Mouse (Mus musculus) lung, adult 2 months (tissue): ENCODE data around the gene Gm20388. TPM values are rescaled to one million over a fixed set of nuclear protein-coding genes. Genes with fewer than 3 reads are reported as not detected.

Source experiments
- DNase-seq: peaks from one replicate; pipeline ENCODE4 v3.0.0; 2022
- H3K4me1 ChIP-seq: fragments of 200-500 bp; 2 replicates; pipeline ENCODE4 v1.6.1; 2011; ENCODE audit warnings: low read length; ENCODE audit not compliant: control insufficient read depth, insufficient read depth
- H3K4me3 ChIP-seq: fragments of 200-500 bp; replicated peaks from 2 replicates; pipeline ENCODE3; 2011; ENCODE audit warnings: low read depth, mild to moderate bottlenecking, control low read depth, low read length; ENCODE audit errors: extremely low read depth
- CTCF ChIP-seq: fragments of 200-500 bp; IDR thresholded peaks from 2 replicates; pipeline ENCODE4 v1.5.1; 2011; ENCODE audit warnings: mild to moderate bottlenecking, low read length, control low read depth; ENCODE audit not compliant: insufficient read depth
- POLR2A ChIP-seq: fragments of 200-500 bp; IDR thresholded peaks from 2 replicates; pipeline ENCODE4 v1.6.1; 2011; ENCODE audit warnings: low read depth, mild to moderate bottlenecking, control low read depth, low read length, borderline replicate concordance; ENCODE audit errors: extremely low read depth
- WGBS: fragments of 180-500 bp; shearing (Covaris S2); methylation state at CpG from one replicate; pipeline ENCODE4 v1.1.7; 2018; 5-methylcytosine and 5-hydroxymethylcytosine counted together
- polyA plus RNA-seq: library from polyadenylated mRNA; depleted of rRNA; stranded (reverse); fragments of >200 nt; gene quantifications from 2 replicates; pipeline ENCODE4 v1.2.3, GENCODE M21; 2012

Gm20388 gene
- polyA plus RNA-seq, 1 experiment: 67.8 TPM

DNA sequence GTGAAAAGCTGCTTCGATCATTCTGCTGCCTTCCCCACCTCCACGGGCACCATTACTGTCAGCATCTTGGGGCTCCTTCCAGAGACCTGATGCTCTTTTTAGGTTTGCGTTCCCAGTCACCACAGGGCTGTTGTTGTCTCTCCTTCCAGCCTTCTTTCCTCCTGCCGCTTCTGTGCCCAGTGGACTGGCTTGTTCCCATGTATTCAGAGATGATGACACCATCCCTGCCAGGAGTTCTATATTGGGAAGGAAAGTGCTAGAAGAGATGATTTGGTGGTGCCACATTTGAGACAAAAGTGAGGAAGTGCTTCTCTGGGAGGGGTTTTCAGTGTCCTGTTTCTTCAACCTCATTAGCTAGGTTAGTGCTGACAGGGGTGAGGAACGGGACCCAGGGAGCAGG, 208.2 kb downstream of the Gm20388 start:
- TF ChIP-seq CTCF (no peak), POLR2A (no peak)
- DNase-seq: no peak
- Histone ChIP-seq H3K4me1 (peaks cover 16% of the 10 kb centered on the region), H3K4me3 (no peak overlapping the region)
- 75% methylated on average over 5 of the region's 5 CpGs for WGBS

DNA sequence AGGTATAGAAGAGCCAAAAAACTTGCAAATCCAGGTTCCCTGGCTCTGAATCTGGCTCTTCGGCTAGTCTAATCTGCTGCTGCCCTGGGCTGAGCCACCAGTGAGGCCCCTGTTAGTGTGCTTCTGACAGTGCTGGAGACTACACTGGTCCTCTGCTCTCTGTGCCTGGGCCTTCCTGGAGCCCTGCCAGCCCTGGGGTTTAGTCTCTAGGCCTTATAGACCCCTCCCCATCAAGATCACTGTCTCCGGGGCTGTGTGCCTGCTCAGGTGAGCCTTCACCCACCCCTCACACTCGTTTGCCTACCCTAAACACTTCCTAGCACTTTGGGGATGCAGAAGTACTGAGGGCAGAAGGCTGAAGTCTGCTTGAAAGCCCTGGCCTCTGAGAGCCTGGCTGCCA, 208.8 kb downstream of the Gm20388 start:
- peaks cover 20% of the 10 kb centered on the region for H3K4me1 ChIP-seq
- no peak for TF ChIP-seq CTCF
- no peak for TF ChIP-seq POLR2A
- 78% methylated on average over 3 of the region's 3 CpGs for WGBS
- no peak for DNase-seq
- H3K4me3 ChIP-seq: no peak overlapping the region

DNA sequence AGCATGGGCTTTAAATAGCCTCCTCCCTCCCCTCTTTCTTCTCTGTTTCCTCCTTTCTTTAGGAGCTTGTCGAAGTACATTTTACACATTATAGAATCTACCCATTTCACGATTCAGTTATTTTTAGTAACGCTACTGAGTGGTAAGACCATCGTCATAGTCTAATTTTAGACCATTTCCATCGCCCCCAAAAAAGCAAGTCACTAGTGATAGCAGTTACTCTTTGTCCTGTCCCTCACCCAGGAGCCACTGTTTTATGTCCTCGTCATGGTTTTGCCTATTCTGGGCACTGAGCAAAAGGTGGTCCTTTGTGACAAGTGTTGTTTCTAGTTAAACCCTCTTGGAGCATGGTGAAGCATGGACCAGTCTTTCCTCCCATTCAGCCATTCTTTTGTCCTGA, 209.3 kb downstream of the Gm20388 start:
- H3K4me1 ChIP-seq: peaks cover 24% of the 10 kb centered on the region
- no peak overlapping the region for H3K4me3 ChIP-seq
- 55% methylated on average over 6 of the region's 6 CpGs for WGBS
- DNase-seq: no peak
- TF ChIP-seq CTCF (no peak), POLR2A (no peak)

DNA sequence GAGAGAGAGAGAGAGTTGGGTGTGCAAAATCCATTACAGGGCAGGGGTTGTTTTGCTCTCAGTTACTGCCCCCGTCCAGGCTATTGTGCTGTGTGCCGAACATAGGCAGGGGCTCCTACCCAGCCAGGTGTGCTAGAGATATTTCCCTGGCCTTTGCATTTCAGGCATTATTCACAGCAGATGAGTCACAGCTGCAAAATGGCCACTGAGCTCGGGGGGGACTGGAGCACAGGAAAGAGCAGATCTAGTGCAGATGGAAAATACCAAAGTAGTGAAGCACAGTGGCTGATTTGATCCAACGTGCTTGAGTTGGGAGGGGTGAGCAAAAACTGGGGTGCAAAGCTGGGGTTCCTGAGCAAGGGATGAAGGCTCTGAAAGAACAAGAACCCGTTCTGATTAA, 210.3 kb downstream of the Gm20388 start:
- Histone ChIP-seq H3K4me1 (peaks cover 23% of the 10 kb centered on the region), H3K4me3 (no peak overlapping the region)
- no peak for DNase-seq
- 54% methylated on average over 5 of the region's 5 CpGs for WGBS
- no peak for TF ChIP-seq POLR2A
- no peak for TF ChIP-seq CTCF

DNA sequence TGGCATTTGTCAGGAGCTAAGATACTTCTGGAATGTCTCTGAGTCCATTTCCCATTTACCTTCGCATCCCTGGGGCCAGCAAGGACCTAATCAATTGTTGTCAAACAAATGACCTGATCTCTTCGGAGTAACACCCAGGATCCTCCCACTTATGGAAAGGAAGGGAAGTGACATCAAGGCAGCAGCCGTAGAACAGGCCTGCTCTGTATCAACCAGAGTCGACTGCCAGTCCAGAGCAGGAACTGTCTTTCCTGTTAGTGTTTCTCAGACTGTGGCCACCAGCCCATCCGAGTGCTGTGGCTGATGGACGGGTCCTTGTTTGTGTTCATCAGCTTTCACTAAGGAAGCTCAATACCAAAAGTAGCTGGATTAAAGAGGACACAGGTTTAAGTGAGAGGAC, 213.6 kb downstream of the Gm20388 start:
- Histone ChIP-seq H3K4me3 (no peak overlapping the region), H3K4me1 (peaks cover 16% of the 10 kb centered on the region)
- 24% methylated on average over 6 of the region's 6 CpGs for WGBS
- TF ChIP-seq CTCF: no peak
- peak; percentile 48; the same call in 1 of the 2 replicates for TF ChIP-seq POLR2A
- DNase-seq: no peak

DNA sequence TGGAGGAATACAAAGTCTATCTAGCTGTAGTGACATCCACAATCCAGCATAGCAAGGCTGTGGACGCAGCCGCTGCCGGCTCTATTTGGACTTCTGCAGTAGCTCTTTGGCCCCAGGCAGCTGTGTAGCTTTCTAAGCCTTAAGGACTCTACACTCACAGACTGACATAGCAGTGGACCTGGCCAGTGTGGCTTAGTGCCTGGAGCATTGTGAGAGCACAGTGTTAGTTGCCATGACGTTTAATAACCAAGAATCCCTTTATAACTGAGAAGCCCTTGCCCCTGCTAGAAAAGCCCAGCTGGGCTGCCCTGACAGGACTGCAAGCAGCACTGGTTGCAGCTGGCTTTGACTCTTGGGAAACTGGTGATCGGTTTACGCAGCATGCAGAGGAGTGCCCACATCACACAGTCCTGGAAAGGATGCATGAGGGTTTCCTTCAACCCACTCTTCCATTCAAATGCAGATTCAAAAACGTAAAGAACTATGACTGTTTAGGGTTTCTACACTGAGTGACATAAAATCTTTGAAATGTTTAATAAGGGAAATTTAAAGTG, 214.3 kb downstream of the Gm20388 start:
- TF ChIP-seq CTCF (no peak), POLR2A (no peak)
- H3K4me1 ChIP-seq: peaks cover 16% of the 10 kb centered on the region
- no peak overlapping the region for H3K4me3 ChIP-seq
- 66% methylated on average over 7 of the region's 7 CpGs for WGBS
- no peak for DNase-seq

DNA sequence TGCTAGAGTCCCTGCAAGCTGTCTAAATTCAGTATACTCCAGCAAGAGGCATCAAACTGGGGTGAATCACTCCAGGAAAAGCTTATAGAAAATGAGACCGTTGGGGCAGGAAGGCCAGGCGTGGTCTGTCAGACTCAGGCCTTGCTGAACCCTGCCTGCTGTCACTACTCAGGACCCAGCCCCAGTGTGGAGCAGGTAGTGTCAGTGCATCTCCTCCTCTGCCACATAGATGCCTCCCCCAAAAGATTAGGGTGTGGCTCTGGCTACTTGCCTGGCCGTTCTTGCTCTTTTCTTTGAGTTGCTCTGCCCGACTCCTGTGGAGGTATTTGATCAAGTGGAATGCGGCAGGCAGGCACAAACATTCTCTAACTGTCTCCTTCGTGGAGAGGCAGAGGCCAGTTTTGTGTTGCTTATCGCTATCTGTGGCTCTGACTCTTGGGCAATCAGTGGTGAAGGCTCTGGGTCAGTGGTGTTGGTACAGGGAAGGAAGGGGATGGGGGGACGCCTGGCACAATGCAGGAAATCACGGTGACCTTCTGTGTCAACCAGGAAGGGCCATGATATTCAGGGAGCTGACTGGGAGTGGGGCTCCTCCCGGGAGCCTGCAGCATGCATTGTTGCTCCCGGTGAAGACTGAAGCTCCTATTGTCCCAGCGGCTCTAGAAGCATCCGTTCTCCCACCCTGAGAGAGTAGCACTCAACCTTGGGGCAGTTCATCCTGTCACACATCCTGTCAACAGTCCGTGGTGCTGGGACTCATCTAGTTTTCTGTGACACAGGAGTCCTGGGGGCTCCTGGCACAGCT, 215.9 kb downstream of the Gm20388 start:
- Histone ChIP-seq H3K4me1 (peaks cover 16% of the 10 kb centered on the region), H3K4me3 (no peak overlapping the region)
- TF ChIP-seq CTCF: no peak
- TF ChIP-seq POLR2A: peak; percentile 41; the same call in 1 of the 2 replicates
- 17% methylated on average over 14 of the region's 14 CpGs for WGBS
- DNase-seq: no peak

DNA sequence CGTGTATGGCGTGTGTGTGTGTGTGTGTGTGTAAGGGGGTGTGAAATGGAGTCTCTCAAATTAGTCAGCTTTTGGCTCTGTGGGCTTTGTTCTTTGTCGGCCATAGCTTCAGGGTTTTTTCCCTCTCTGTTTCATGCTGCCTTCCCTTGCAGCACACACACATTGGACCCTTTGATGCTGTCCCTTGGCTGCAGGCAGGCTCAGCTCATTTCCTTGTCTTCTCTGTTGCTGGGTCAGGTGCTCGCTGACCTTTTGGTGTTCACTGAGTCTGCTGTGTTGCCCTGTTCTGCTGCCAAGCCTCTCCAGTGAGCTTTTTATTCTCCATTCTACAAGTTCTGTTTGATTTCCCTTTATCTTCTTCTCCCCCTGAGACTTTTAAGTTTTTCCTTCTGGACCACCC, 218.9 kb downstream of the Gm20388 start:
- TF ChIP-seq CTCF (no peak), POLR2A (no peak)
- Histone ChIP-seq H3K4me3 (no peak overlapping the region), H3K4me1 (peaks cover 17% of the 10 kb centered on the region)
- no peak for DNase-seq
- WGBS: 75% methylated on average over 4 of the region's 4 CpGs

DNA sequence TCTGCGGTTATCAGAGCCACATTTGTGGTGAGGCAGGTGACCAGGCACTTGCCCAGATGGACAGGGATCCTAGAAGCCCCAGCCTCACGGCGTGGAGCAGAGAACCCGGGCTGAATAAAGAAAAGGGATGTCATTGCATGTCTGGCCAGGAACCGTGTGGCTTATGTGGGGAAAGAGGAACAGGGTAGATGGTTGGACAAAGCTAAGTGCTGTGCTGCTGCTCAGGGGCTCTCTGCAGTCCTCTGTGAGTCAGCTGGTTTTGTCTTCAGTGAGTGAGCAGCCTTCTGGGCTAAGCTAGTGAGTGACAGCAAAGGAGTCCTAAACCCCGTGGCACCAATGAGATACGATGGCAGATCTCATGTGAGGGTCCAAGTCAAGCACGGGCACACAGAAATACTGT, 220.5 kb downstream of the Gm20388 start:
- DNase-seq: no peak
- 77% methylated on average over 8 of the region's 8 CpGs for WGBS
- no peak for TF ChIP-seq CTCF
- TF ChIP-seq POLR2A: no peak
- peaks cover 12% of the 10 kb centered on the region for H3K4me1 ChIP-seq
- no peak overlapping the region for H3K4me3 ChIP-seq

DNA sequence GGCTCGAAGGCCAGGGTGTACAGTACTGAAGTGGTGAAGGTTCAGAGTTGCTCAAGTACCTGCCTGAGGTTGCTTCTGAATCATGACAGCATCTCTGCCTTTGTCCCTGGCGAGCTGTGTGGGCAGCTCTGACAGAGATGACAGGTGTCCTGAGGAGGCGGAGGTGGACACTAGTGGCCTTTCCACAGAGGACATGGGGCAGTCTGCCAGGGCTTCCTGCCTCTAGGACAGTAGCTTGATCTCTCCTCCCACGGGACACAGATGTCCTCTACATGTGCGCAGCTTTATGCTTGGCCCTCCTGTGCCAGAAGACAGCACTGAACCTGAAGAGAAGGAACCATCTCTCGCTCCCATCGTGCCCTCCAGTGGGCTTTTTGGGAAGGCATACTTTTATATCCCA, 222.5 kb downstream of the Gm20388 start:
- Histone ChIP-seq H3K4me3 (no peak overlapping the region), H3K4me1 (peaks cover 13% of the 10 kb centered on the region)
- TF ChIP-seq CTCF (no peak), POLR2A (no peak)
- 66% methylated on average over 7 of the region's 7 CpGs for WGBS
- no peak for DNase-seq
